Mouse (Mus musculus): Measurements from ENCODE around the gene Gm10337. TPM values are rescaled to one million over a fixed set of nuclear protein-coding genes. Genes with fewer than 3 reads are reported as not detected.

Gene Gm10337
- polyA plus RNA-seq, 1 experiment: not detected

GRCm38 (mm10) chr15:102505770-102506463 is 2.4 kb downstream of the Gm10337 start:
- no peak overlapping the region for H3K27ac ChIP-seq (ENCODE audit: insufficient read depth, low read length)
- no peaks in the 10 kb centered on the region for H3K4me1 ChIP-seq (ENCODE audit: control insufficient read depth, insufficient read depth, low read length)
- no peak overlapping the region for H3K4me3 ChIP-seq (ENCODE audit: insufficient read depth, low read length)
- TF ChIP-seq CTCF (IDR thresholded peaks at IDR 0.05; ENCODE audit: borderline replicate concordance, insufficient read depth, low read length) (no peak), POLR2A (IDR thresholded peaks at IDR 0.05; ENCODE audit: low read depth, low read length) (no peak)

GRCm38 (mm10) chr15:102506464-102506830 is 2.9 kb downstream of the Gm10337 start:
- H3K27ac ChIP-seq (ENCODE audit: insufficient read depth, low read length): no peak overlapping the region
- no peak for TF ChIP-seq POLR2A (IDR thresholded peaks at IDR 0.05; ENCODE audit: low read depth, low read length)
- H3K4me3 ChIP-seq (ENCODE audit: insufficient read depth, low read length): no peak overlapping the region
- H3K4me1 ChIP-seq (ENCODE audit: control insufficient read depth, insufficient read depth, low read length): 0 out of 2 replicates have a peak, but pooled peaks cover 4% of the 10 kb centered on the region

- Histone ChIP-seq H3K27ac (ENCODE audit: insufficient read depth, low read length) (no peak overlapping the region), H3K4me3 (ENCODE audit: insufficient read depth, low read length) (no peak overlapping the region), H3K4me1 (ENCODE audit: control insufficient read depth, insufficient read depth, low read length) (0 out of 2 replicates have a peak, but pooled peaks cover 6% of the 10 kb centered on the region)
- TF ChIP-seq CTCF (IDR thresholded peaks at IDR 0.05; ENCODE audit: borderline replicate concordance, insufficient read depth, low read length) (no peak), POLR2A (IDR thresholded peaks at IDR 0.05; ENCODE audit: low read depth, low read length) (no peak)
Measured at GRCm38 (mm10) chr15:102506864-102507263, 3.3 kb downstream of the Gm10337 start.

GRCm38 (mm10) chr15:102507561-102507960 is 4.0 kb downstream of the Gm10337 start:
- Histone ChIP-seq H3K4me1 (ENCODE audit: control insufficient read depth, insufficient read depth, low read length) (0 out of 2 replicates have a peak, but pooled peaks cover 9% of the 10 kb centered on the region), H3K27ac (ENCODE audit: insufficient read depth, low read length) (no peak overlapping the region), H3K4me3 (ENCODE audit: insufficient read depth, low read length) (no peak overlapping the region)
- TF ChIP-seq CTCF (IDR thresholded peaks at IDR 0.05; ENCODE audit: borderline replicate concordance, insufficient read depth, low read length): no peak
- no peak for TF ChIP-seq POLR2A (IDR thresholded peaks at IDR 0.05; ENCODE audit: low read depth, low read length)

- H3K4me1 ChIP-seq (ENCODE audit: control insufficient read depth, insufficient read depth, low read length): 0 out of 2 replicates have a peak, but pooled peaks cover 9% of the 10 kb centered on the region
- H3K4me3 ChIP-seq (ENCODE audit: insufficient read depth, low read length): no peak overlapping the region
- H3K27ac ChIP-seq (ENCODE audit: insufficient read depth, low read length): no peak overlapping the region
- TF ChIP-seq POLR2A (IDR thresholded peaks at IDR 0.05; ENCODE audit: low read depth, low read length) (no peak), CTCF (IDR thresholded peaks at IDR 0.05; ENCODE audit: borderline replicate concordance, insufficient read depth, low read length) (no peak)
Measured at GRCm38 (mm10) chr15:102508336-102508735, 4.8 kb downstream of the Gm10337 start.

GRCm38 (mm10) chr15:102510110-102510509 is 6.6 kb downstream of the Gm10337 start:
- TF ChIP-seq CTCF (IDR thresholded peaks at IDR 0.05; ENCODE audit: borderline replicate concordance, insufficient read depth, low read length): no peak
- no peak for TF ChIP-seq POLR2A (IDR thresholded peaks at IDR 0.05; ENCODE audit: low read depth, low read length)
- Histone ChIP-seq H3K27ac (ENCODE audit: insufficient read depth, low read length) (no peak overlapping the region), H3K4me3 (ENCODE audit: insufficient read depth, low read length) (peak overlapping the region; percentile 44), H3K4me1 (ENCODE audit: control insufficient read depth, insufficient read depth, low read length) (0 out of 2 replicates have a peak, but pooled peaks cover 9% of the 10 kb centered on the region)

GRCm38 (mm10) chr15:102510590-102511284 is 7.2 kb downstream of the Gm10337 start:
- Histone ChIP-seq H3K4me3 (ENCODE audit: insufficient read depth, low read length) (peak overlapping the region; percentile 44), H3K27ac (ENCODE audit: insufficient read depth, low read length) (peak overlapping the region; percentile 28; the same call in 1 of the 2 replicates), H3K4me1 (ENCODE audit: control insufficient read depth, insufficient read depth, low read length) (0 out of 2 replicates have a peak, but pooled peaks cover 9% of the 10 kb centered on the region)
- peak; percentile 38 for TF ChIP-seq POLR2A (IDR thresholded peaks at IDR 0.05; ENCODE audit: low read depth, low read length)
- TF ChIP-seq CTCF (IDR thresholded peaks at IDR 0.05; ENCODE audit: borderline replicate concordance, insufficient read depth, low read length): no peak

GRCm38 (mm10) chr15:102511285-102511833 is 7.8 kb downstream of the Gm10337 start:
- Histone ChIP-seq H3K27ac (ENCODE audit: insufficient read depth, low read length) (no peak overlapping the region), H3K4me3 (ENCODE audit: insufficient read depth, low read length) (no peak overlapping the region), H3K4me1 (ENCODE audit: control insufficient read depth, insufficient read depth, low read length) (0 out of 2 replicates have a peak, but pooled peaks cover 9% of the 10 kb centered on the region)
- no peak for TF ChIP-seq POLR2A (IDR thresholded peaks at IDR 0.05; ENCODE audit: low read depth, low read length)
- no peak for TF ChIP-seq CTCF (IDR thresholded peaks at IDR 0.05; ENCODE audit: borderline replicate concordance, insufficient read depth, low read length)

GRCm38 (mm10) chr15:102512010-102512409 is 8.5 kb downstream of the Gm10337 start:
- Histone ChIP-seq H3K4me3 (ENCODE audit: insufficient read depth, low read length) (no peak overlapping the region), H3K27ac (ENCODE audit: insufficient read depth, low read length) (no peak overlapping the region), H3K4me1 (ENCODE audit: control insufficient read depth, insufficient read depth, low read length) (0 out of 2 replicates have a peak, but pooled peaks cover 9% of the 10 kb centered on the region)
- TF ChIP-seq CTCF (IDR thresholded peaks at IDR 0.05; ENCODE audit: borderline replicate concordance, insufficient read depth, low read length) (no peak), POLR2A (IDR thresholded peaks at IDR 0.05; ENCODE audit: low read depth, low read length) (no peak)

Measured in embryonic fibroblast, embryonic 13.5 days (primary cell).